Mouse (Mus musculus) left cerebral cortex, adult 2 months (tissue): ENCODE results near the gene Tgm3. TPM values are rescaled to one million over a fixed set of nuclear protein-coding genes. Genes with fewer than 3 reads are reported as not detected.
A peak's percentile ranks its signal among the peaks of the same experiment; 100 is the strongest.

Experiments
- DNase-seq, 2 experiments: peaks; one replicate each; pipeline ENCODE4 v3.0.0; 2021 to 2022; ENCODE audit warnings: low spot score in 2 of 2, mixed read lengths in 1 of 2; ENCODE audit errors: extremely low spot score in 1 of 2
- H3K27ac ChIP-seq: fragments of 200-600 bp; 2 replicates; pipeline ENCODE4 v1.8.1; 2022
- H3K4me3 ChIP-seq: fragments of 200-600 bp; 2 replicates; pipeline ENCODE4 v1.8.1; 2022
- CTCF ChIP-seq: fragments of 200-600 bp; IDR thresholded peaks from 2 replicates; pipeline ENCODE4 v1.8.1; 2022; ENCODE audit warnings: antibody characterized with exemption, mild to moderate bottlenecking, moderate library complexity
- intact Hi-C: fragments of 180-260 bp; cut with DNase I; formaldehyde crosslinking; loops from one replicate; pipeline ENCODE4 v1.15.1; 2025
- long read RNA-seq, 2 experiments: library from polyadenylated mRNA; stranded (forward); transcript quantifications; one replicate each; pipeline ENCODE4 v2.0.0; 2021; ENCODE audit warnings: borderline mapping rate in 2 of 2
- total RNA-seq, 2 experiments: library from RNA; stranded (reverse); gene quantifications; 2 replicates each; pipeline ENCODE4 v1.2.3; 2021

Tgm3 gene
- total RNA-seq, result 1 to 10 TPM; 3.2 to 3.3 TPM
- long read RNA-seq, experiment 1, partial matches to known transcripts, result 1 of 3 reads
- long read RNA-seq, experiment 1, other reads (novel, unspliced or antisense), result 2 of 3 reads
- long read RNA-seq, experiment 2, partial matches to known transcripts, result 0 of 1 reads
- long read RNA-seq, experiment 2, other reads (novel, unspliced or antisense), result 1 of 1 reads

DNA sequence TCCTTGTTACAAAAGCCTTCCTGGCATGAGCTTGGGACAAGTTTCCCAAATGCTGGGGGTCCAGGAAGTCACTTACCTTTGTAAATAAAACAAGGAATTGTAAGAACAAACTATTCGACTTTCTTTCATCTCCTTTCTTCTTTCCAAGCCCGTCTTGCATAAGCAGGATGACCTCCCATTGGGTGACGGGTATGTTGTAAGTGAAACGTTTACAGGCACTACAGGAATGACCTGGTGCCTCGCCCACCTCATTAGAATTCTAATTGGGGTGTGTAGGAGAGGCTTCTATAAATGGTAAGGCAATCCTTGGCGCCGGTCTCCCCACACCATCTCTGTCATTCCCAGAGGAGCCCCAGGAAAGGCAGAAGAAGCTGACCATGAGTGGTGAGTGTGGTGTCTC lies at the start of gene Tgm3:
Gene Tgm3 (plus strand): TSS at position 324 of the 400 bp plus-strand sequence.
- intact Hi-C loops, result no loop called here
- no peak for DNase-seq
- H3K4me3 ChIP-seq, result no peak within 1 kb of the TSS
- H3K27ac ChIP-seq, result no peak within 1 kb of the TSS
- TF ChIP-seq CTCF, result no peak

DNA sequence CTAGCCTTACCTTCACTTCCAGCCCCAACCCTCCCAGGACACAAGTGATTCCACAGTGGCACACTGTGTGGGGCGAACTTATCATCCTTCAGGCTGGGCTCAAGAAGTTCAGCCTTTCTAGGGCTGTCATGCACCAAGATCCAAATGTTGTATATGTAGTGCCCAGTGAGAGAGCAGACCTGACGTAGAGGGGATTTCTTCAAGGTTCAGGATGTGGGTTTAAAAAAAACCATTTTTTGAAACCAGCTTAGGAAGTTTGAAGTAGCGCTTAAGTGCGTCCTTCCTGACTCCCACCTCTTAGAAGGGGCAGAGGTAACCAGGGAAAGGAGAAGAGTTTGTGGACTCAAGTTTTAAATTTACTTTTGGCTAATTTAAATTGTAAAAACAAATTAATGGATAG lies 31.5 kb upstream of the Tgm3 start:
- intact Hi-C loops, result no loop called here

DNA sequence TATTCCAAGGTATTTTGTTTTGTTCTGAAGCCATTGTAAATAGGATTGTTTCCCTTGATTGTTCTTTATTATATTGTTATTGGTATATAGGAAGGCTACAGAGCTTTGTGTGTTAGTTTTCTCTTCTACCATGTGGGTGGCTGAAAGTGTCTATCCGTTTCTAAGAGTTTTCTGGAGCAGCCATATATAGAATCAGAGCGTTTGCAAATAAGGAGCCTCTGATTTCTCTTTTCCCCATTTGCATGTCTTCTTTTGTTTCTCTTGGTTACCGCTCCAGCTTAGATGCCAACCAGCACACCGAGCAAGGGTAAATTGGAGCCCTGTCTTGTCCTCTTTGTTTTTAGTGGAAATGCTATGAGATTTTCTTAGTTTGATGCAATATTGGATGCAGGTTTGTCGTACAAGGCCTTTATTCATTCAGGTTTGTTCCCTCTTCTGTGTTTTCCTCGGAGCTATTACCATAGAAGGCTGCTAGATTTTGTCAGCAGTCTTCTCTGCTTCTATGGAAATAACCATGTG lies 24.6 kb upstream of the Tgm3 start:
- TF ChIP-seq CTCF, result no peak
- Histone ChIP-seq H3K27ac (peak overlapping the region; percentile 88), H3K4me3 (peak overlapping the region; percentile 11; the same call in 1 of the 2 replicates)
- peak in 1 of 2 experiments; percentile 14 for DNase-seq
- intact Hi-C loops, result loop anchor here (1.0 to 2.0 kb wide), 3 partner anchors 57 to 78 kb away; no protein-coding TSS in a partner anchor

More for the DNA sequence above, 31.5 kb upstream of the Tgm3 start:
- peak in 1 of 2 experiments; percentile 2 for DNase-seq
- Histone ChIP-seq H3K4me3 (no peak overlapping the region), H3K27ac (no peak overlapping the region)
- TF ChIP-seq CTCF, result no peak

DNA sequence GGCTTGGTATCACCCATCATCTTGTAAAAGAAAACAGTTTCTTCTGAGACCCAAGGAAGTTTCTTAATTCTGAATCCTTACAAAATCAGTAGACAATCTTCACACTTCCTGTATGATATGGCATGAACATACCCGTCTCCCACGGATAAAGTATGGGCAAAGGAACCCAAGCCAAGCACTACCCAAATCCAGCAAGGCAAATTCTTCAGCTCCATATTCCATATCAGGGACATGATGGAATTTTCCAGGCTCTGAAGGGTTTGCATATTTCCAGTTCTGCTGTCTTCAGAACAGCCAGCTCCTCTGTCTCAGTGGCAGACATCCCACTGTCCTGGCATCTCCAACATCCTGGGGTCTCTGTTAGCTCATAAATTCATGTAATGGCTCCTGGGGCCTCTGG lies 22.5 kb upstream of the Tgm3 start:
- Histone ChIP-seq H3K4me3 (no peak overlapping the region), H3K27ac (peak overlapping the region; percentile 88)
- TF ChIP-seq CTCF, result no peak
- peak in 1 of 2 experiments; percentile 9 for DNase-seq
- intact Hi-C loops, result loop anchor here (2.0 kb wide), 2 partner anchors 55 to 75 kb away; no protein-coding TSS in a partner anchor

DNA sequence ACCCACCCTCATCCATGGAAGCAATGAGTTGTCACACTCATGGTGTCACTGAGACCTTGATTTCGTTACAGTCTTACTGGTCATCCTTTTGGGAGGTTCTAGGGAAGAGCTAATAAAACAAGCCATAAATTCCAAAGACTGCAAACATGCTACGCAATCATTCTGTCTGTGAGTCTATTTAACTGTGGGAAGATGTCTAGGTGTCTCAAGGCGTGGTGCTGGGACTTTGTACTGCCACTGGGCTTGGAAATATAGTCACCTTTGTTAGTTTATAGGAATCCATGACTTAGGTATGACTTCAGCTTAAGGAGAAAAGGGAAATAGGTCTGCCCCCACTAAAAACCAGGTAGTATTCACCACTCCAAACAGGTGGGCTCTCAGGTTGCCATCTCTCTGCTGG lies 17.7 kb upstream of the Tgm3 start:
- intact Hi-C loops, result no loop called here
- H3K4me3 ChIP-seq, result no peak overlapping the region
- no peak for DNase-seq
- H3K27ac ChIP-seq, result no peak overlapping the region
- no peak for TF ChIP-seq CTCF

DNA sequence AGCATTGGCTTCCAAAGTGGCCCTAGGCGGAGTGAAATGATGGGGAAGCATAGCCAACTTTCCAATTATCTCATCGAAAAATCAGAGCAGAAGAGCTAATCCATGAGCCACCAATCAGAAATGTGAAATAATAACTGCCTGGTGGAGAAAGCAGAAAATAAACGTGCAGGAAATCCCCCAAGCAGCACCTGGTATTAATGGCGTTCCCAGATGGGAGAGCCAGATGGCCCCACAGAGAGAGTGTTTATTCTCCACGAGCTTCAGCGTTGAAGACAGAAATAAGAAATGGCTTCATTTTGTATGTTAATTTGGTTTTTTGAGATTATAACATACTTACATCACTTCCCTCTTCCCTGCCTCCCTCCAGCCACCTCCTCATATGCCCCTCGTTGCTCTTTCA lies 13.7 kb upstream of the Tgm3 start:
- no peak for TF ChIP-seq CTCF
- Histone ChIP-seq H3K27ac (no peak overlapping the region; the same call in 1 of the 2 replicates), H3K4me3 (no peak overlapping the region)
- peak; percentile 37 to 45 for DNase-seq
- intact Hi-C loops, result no loop called here

DNA sequence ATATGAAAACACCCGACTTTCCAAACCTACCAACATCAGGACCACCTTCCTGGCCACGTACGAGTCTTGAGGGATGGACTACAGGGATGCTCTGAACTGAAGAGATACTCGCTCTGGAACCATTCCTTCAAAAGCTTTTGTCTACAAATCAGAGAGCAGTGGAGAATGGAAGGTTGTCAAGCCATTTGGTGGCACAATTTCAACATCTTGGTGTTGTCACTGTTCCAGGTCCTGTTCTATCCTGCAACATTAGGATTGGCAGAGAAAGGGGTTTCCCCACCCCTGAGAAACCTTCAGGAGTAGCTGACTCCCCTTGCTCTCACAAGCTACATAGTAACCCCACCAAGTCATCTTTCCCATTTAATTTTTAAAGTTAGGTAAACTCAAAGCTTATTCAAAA lies 12.9 kb upstream of the Tgm3 start:
- TF ChIP-seq CTCF, result no peak
- DNase-seq, result no peak
- intact Hi-C loops, result no loop called here
- Histone ChIP-seq H3K4me3 (no peak overlapping the region), H3K27ac (0 out of 2 replicates have a peak overlapping the region, but pooled peaks have one; percentile 15)

DNA sequence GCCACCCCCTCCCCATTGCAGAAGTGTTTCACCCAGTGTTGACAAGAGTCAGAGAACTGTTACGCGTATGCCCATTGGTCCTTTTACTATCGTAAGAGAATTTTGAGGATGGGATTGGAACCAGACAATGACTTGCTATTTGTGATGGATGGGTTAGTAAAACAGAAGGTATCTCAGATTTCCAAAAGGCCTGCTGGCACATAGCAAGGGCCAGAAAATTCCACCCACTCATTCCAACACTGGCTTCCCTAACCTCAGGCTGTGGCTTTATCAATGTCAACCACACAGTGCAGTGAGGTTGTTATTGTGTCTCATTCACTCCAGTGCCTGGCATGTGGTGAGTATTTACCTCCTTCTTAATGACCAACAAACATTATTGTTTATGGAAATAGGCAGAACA lies 11.5 kb upstream of the Tgm3 start:
- no peak for DNase-seq
- Histone ChIP-seq H3K27ac (no peak overlapping the region), H3K4me3 (no peak overlapping the region)
- intact Hi-C loops, result no loop called here
- no peak for TF ChIP-seq CTCF

DNA sequence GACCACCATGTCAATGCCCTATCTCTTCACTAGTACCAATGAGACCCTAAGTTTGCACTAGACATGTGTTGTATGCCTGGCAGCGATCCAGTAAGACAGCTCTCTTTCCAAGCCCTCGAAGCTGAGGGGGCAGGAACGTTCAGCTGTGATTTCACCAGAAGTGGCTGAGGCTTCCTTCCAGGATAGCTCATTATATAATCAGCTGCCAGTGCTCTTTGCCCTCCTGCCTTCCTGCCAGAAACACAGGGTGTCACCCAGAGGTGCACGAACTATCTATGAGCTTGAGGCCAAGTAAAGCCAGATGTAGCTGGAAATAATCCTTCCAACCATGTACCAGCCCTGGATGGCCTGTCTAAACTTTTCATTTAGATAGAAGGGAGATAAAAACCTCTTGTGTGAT lies 8.1 kb upstream of the Tgm3 start:
- DNase-seq, result no peak
- TF ChIP-seq CTCF, result no peak
- Histone ChIP-seq H3K4me3 (no peak overlapping the region), H3K27ac (no peak overlapping the region)
- intact Hi-C loops, result no loop called here

DNA sequence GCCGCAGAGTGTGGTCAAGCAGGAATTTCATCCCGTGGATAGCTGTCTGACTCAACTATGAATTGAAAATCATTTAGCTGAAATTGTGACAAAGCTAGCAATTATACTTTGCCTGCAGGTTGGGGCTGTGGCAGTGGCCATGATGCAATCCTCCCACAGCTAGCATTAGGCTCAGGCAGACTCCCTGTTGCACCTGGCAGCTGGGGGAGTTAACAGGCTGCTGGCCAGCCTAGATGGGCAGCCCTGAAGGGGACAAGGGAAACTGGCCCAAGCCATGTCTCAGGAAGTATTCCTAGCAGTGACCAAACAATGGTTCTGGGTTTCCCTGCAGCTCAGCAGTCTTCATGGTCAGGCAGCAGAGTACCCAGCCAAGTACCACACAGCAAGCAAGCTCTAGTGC lies 2.8 kb upstream of the Tgm3 start:
- DNase-seq, result no peak
- intact Hi-C loops, result no loop called here
- no peak overlapping the region for H3K27ac ChIP-seq
- H3K4me3 ChIP-seq, result no peak overlapping the region
- TF ChIP-seq CTCF, result no peak

DNA sequence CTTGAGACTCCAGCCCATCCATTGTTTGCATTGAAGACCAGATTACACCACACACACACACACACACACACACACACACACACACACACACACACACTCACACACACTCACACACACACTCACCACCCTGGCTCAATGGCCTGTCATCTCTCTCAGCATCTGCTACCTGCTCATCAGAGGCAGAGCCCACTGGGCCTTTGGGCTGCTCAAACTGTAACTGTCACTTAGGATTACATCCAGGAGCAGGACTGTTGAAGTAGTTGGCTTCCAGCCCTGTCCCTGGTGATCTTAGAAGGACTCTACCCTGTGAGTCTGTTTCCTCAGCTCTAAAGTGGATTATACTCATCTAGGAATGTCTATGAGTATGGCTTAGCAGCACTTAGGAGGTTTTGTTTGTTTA lies 1.5 kb downstream of the Tgm3 start:
- intact Hi-C loops, result no loop called here

DNA sequence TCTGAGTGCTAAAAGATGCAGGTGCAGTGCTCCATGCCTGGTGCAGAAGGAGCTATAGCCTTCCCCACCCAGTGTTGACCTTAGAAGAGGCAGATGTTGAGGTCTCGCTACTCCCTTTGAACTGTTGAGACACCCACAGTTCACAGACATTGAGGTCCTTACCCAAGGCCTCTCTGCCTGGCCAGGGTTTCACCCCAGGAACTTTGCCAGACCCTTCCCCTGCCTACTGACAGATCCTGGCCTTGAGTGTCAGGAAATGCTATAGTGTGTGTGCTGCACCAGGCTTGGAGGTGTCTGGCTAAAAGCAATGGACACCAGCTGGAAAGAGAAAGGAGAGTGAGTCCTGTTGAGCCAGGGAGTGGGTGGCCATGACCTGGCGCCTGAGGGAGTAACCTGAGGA lies 3.0 kb downstream of the Tgm3 start:
- intact Hi-C loops, result no loop called here
- no peak for DNase-seq

More for the DNA sequence above, 1.5 kb downstream of the Tgm3 start:
- Histone ChIP-seq H3K27ac (no peak overlapping the region), H3K4me3 (no peak overlapping the region)
- no peak for TF ChIP-seq CTCF
- DNase-seq, result no peak

DNA sequence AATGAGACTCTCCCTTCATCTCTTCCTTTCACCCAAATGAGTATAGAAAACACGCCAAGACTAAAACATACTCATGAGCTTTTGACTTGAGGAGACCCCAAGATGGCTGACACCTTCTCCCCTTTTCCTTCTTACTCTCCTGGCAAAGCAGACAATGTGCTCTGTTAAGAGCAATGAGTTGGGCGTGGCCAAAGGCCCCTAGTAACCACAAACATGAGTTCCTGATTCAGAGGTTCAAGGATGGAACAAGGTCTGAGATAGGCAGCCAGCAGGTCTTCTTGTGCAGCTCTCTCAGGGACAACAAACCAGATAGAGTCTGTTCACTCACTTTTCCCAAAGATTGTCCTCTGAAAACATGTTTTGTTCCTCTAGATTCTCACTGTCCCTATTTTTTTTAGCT lies 5.9 kb downstream of the Tgm3 start:
- no peak for TF ChIP-seq CTCF
- DNase-seq, result no peak
- intact Hi-C loops, result no loop called here
- Histone ChIP-seq H3K4me3 (no peak overlapping the region), H3K27ac (no peak overlapping the region)

More for the DNA sequence above, 3.0 kb downstream of the Tgm3 start:
- Histone ChIP-seq H3K27ac (no peak overlapping the region), H3K4me3 (no peak overlapping the region)
- TF ChIP-seq CTCF, result no peak
